Mouse (Mus musculus): ENCODE results near the gene Nop53. TPM values are rescaled to one million over a fixed set of nuclear protein-coding genes. Genes with fewer than 3 reads are reported as not detected.
A peak's percentile ranks its signal among the peaks of the same experiment; 100 is the strongest.

Gene Nop53
- total RNA-seq (2021), result 100 to 1,000 TPM; 110 to 112 TPM

DNA sequence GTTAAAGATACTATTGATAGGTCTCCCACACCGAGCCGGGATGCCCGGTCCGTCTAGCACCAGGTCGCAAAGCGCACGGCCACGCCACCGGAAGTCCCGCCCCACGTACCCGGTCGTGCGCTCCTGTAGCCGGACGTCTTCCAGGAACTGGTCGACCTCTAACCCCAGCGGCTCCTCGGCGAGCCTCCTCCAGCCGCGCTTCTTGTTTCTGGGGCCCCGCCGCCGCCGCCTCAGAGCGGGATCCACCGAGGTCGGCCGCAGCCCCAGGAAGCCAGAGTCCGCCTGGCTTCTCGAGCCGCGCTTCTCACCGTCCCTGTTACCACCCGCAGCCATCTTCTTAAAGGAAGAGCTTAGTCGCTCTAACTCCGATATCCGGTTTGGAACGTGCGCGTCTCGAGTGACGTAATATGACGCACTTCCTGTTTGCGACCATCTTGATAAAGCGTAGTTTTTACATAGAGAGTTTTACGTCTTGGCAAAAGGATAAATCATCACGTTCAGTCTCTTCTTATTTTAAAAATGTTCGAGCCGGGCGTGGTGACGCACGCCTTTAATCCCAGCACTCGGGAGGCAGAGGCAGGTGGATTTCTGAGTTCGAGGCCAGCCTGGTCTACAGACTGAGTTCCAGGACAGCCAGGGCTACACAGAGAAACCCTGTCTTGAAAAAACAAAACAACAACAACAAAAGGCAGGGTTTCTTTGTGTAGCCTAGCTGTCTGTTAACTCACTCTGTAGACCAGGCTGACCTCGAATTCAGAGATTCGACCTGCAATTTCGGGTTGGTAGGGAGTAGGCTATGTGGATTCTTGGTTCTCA lies at the start of gene Nop53:
Gene Nop53 (minus strand): TSS at position 354 of the 816 bp plus-strand sequence.
- DNase-seq, result peak; percentile 90
- intact Hi-C loops (cut with DNase I), result no loop called here

- DNase-seq, result no peak
- intact Hi-C loops (cut with DNase I), result no loop called here
Measured at GRCm38 (mm10) chr7:15993789-15994188, 47.9 kb upstream of the Nop53 start.

DNA sequence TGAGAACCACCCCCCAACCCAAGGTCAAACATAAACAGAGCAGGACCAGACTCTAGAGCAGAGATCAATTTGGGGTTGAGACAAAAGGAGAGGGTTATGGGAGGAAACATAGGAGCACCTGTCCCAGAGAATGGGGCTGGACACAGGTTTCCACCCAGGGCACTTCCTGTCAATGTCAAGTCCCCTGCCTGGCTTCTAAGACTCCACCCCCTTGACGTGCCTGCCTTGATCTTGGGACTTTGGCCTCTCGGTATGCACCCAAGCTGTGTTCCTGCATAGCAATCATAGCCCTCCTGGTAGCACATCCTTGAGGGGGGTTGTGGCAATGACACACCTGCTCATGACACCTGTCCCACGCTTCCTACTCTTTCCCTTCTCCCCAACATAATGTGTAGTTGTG lies 47.3 kb upstream of the Nop53 start:
- DNase-seq, result no peak
- intact Hi-C loops (cut with DNase I), result no loop called here

DNA sequence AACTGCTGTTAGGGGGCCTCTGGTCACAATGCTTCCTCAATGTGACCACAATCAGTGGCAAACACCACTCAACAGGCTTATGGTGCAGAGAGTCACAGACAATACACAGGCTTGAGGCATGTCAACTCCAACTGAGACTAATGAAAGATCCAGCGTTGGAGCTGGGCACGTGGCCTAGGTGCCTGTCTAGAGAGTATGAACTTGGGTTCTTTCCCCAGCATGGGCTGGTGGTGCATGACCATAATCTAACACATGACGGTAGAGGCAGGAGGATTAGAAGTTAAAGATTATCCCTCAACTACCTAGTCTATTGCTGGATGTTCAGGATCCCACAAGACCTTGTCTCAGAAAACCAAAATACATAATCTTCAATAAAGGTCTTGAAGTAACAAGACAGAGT lies 45.9 kb upstream of the Nop53 start:
- DNase-seq, result no peak
- intact Hi-C loops (cut with DNase I), result no loop called here

GRCm38 (mm10) chr7:15987661-15988356 lies 41.9 kb upstream of the Nop53 start:
- intact Hi-C loops (cut with DNase I), result no loop called here
- no peak for DNase-seq

DNA sequence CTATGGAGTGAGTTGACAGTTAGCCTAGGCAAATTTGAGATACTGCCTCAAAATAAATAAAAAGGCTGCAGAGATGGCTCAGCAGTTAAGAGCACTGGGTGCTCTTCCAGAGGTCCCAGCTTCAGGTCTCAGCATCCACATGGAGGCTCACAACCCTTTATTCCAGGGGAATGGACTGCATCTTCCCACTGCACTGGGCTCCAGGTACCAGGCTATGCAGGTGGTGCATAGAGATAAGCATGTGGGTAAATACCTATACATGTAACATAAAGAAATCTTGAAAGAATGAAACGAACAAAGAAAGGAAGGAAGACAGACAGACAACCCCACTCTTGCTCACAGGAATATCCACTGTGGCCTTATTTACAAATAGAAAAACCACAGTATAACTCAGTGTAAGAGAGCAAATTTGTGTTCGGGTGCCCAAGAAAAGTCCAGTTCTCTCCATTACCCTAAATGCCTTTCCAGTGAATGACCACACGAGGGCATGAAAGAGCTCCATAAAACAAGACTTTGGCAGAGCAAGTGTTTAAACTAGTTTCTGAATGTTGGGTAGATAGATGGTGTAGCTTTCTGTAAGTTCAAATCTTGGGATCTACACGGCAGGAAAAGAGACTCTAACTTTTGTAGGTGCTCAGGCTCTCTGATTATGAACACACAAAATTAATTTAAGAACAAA lies 37.0 kb upstream of the Nop53 start:
- intact Hi-C loops (cut with DNase I), result loop anchor here (5.0 kb wide), 1 partner anchor 64 kb away; the partner anchor contains the start of gene Bicra
- DNase-seq, result no peak

DNA sequence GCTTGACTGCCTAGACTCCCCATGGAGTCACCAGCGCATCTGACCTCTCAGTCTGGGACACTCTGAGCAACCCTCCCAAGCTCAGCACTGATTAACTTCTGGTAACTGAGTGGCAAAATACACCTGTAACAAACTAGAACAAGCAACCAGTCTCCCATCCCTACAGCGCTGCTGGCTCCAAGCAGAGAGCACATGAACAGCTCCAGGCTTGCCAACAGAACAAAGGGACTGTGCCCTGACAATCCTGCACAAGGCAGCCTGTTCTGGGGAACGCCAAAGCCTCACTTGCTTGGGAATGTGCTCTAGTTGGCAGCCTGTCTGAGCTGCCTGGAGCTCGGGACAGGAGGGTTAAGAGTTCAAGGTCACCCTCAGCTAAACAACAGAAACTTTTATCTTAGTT lies 35.7 kb upstream of the Nop53 start:
- no peak for DNase-seq
- intact Hi-C loops (cut with DNase I), result loop anchor here (5.0 kb wide), 1 partner anchor 66 kb away; the partner anchor contains the start of gene Bicra

GRCm38 (mm10) chr7:15980246-15980645 lies 34.4 kb upstream of the Nop53 start:
- DNase-seq, result no peak
- intact Hi-C loops (cut with DNase I), result loop anchor here (5.0 kb wide), 1 partner anchor 67 kb away; the partner anchor contains the start of gene Bicra

DNA sequence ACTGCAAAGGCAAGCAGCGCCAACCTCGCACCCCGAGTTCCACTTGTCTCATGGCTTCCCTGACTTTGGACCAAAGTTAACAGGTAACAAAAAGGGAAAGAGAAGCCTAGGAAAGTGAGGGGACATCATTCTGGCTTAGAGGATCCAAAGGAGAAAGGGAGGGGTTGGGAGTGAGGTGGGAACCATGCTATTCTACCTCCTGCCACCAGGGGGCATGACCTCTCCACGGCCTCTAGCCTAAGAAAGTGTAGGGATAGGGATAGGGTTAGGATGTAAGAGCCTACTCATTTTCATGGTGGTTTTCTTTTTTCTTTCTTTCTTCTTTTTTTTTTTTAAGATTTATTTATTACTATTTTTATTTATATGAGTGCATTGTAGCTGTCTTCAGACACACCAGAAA lies 30.0 kb upstream of the Nop53 start:
- no peak for DNase-seq

DNA sequence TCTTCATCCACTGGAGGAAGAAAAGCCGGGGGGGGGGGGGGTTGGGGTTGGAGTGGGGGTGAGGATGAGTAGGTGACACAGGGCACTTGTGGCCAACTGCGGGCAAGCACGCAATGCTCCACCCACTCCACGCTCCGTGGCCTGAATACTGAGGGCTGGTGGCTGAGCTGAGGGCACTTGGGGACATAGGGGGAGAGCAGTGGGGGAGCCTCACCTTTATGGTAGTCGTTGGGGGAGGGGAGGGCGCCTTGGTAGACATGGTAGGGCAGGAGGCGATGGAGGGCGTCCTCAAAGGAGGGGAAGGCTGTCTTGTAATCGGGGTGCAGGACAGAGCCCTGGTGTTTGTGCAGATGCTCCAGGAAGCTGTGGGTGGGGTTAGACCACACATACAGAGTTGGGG lies 29.6 kb upstream of the Nop53 start:
- no peak for DNase-seq
- intact Hi-C loops (cut with DNase I), result loop anchor here (10.0 kb wide), 1 partner anchor 179 kb away; no protein-coding TSS in a partner anchor

More for the DNA sequence above, 30.0 kb upstream of the Nop53 start:
- intact Hi-C loops (cut with DNase I), result loop anchor here (10.0 kb wide), 1 partner anchor 179 kb away; no protein-coding TSS in a partner anchor

- intact Hi-C loops (cut with DNase I), result loop anchor here (10.0 kb wide), 1 partner anchor 180 kb away; no protein-coding TSS in a partner anchor
- DNase-seq, result peak; percentile 50
Measured at GRCm38 (mm10) chr7:15974712-15975111, 28.8 kb upstream of the Nop53 start.

- DNase-seq, result no peak
- intact Hi-C loops (cut with DNase I), result loop anchor here (10.0 kb wide), 1 partner anchor 183 kb away; no protein-coding TSS in a partner anchor
Measured at GRCm38 (mm10) chr7:15972247-15972646, 26.4 kb upstream of the Nop53 start.

GRCm38 (mm10) chr7:15969674-15970073 lies 23.8 kb upstream of the Nop53 start:
- intact Hi-C loops (cut with DNase I), result loop anchor here (10.0 kb wide), 1 partner anchor 185 kb away; no protein-coding TSS in a partner anchor

DNA sequence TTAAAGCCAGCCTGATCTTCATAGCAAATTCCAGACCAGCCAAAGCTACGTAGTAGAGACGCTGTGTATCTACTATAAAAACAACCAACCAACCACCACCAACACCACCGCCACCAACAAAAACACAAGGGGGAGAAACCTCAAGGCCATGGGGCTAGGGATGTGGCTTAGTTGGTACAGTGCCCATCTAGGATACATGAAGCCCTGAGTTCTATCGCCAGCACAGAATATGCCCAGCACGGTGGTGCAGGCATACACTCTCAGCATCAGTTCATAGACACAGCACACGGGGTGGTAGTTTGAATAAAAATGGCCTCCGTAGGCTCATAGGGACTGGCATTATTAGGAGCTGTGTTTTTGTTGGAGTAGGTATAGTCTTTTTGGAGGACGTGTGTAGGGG lies 22.4 kb upstream of the Nop53 start:
- DNase-seq, result no peak
- intact Hi-C loops (cut with DNase I), result no loop called here

More at GRCm38 (mm10) chr7:15969674-15970073, 23.8 kb upstream of the Nop53 start:
- DNase-seq, result no peak

DNA sequence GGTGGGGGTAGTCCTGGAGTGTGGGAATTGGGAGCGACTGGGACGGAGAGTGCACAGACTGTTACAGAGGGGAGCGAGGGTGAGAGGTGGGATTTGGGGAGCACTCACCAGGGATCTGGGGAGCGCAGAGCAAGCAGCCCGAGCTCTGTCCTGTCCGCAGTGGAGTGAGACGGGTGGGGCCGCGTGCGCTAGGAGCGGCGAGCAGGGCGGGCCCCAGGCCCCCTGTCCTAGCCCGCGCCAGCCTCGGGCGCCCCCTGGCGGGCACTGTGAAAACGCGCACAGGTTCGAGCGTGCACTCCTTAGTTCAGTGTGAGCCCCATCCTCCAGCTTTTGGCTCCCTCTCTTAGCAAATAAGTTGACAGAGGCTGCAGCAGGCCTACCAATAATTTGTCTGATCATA lies 21.4 kb upstream of the Nop53 start, which contains the start of gene Ehd2:
Gene Ehd2 (minus strand): TSS at position 256 of the 400 bp plus-strand sequence.
- DNase-seq, result peak; percentile 65
- intact Hi-C loops (cut with DNase I), result no loop called here

DNA sequence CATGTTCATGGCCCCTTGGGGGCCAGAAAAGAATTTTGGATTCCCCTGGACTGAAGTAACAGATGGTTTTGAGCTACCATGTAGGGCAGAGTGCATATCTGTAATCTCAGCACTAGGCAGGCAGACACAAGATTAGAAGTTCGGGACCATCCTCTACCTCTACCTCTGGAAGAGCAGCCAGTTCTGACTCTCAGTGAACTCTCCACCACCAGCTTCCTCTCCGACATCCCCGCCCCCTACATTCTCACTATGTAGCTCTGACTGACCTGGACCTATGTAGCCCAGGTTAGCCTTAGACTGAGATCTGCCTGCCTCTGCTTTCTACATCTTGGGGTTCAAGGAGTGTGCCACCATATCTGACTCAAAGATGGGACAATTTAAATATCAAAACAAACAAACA lies 20.6 kb upstream of the Nop53 start:
- intact Hi-C loops (cut with DNase I), result no loop called here
- DNase-seq, result no peak

GRCm38 (mm10) chr7:15963798-15964652 lies 18.2 kb upstream of the Nop53 start:
- intact Hi-C loops (cut with DNase I), result no loop called here

DNA sequence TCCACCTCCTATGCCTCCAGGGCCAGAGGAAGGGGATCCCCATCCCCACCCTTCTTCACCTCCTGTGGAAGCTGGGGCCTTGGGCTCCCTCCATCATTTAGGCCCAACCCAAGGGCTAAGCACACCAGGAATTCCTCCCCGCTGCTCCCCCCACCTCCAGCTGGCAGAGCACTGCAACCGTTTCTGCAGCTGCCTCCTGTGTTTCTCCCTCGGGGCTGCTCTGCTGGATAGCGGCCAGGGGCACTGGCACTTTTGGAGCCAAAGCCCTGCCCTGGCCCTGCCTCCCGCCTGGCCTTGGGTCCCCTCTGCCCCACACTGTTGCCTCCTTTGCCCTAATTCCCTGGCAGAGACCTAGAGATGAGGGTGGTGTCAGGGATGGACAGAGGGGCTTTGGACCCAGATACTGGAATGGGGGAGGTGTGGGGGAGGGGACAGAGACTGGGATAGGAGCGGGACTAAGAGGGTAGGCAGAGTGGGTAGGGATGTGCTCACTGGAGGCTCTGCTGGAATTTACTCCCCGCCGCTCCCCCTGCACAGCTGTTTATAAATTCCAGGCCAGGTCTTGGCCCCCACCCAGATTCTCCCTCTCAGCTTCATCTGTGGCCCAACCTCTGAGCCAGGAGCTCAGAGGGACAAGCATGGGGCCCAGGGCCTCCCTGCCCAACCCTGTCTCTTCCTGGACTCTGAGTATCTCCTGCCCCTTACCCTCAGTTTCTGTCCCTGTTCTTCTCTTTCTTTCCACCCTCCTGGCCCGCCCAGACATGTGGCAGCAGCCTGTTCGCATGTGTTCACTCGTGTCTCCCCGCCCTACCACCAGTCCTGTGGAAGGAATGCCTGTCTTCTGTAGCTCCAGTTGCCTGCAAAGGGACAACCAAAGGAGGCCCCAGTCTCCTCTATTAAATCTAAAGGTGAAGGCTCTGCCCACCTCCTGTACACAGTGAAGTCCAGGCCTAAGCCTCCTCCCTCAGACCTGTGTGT lies 16.7 kb upstream of the Nop53 start:
- intact Hi-C loops (cut with DNase I), result no loop called here
- peak; percentile 73 for DNase-seq

More at GRCm38 (mm10) chr7:15963798-15964652, 18.2 kb upstream of the Nop53 start:
- no peak for DNase-seq

DNA sequence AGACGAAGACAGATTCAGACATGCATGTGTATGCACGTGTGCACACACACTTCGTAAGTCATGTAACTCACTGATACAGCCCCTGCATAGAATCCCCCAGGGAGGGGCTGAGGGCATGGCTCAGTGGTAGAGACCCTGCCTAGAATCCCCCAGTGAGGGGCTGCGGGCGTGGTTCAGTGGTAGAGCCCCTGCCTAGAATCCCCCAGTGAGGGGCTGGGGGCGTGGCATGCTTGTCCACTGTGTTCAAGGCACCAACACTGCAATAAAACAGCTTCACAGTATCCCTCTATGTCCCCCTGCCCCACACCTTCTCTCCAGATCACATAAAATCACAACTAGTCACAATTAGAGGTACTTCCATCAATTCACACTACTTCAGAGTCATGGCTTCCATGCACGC lies 15.9 kb upstream of the Nop53 start:
- DNase-seq, result no peak
- intact Hi-C loops (cut with DNase I), result no loop called here
